Mouse (Mus musculus) midbrain, embryonic 14.5 days (tissue): Measurements from ENCODE around the gene Tbc1d7. TPM values are rescaled to one million over a fixed set of nuclear protein-coding genes. Genes with fewer than 3 reads are reported as not detected.

ENCODE experiments used
- ATAC-seq: fragments of 200-750 bp; cut with Nextera tagmentation; 2 replicates; pipeline ENCODE4 v1.8.0; 2017; ENCODE audit warnings: moderate number of reproducible peaks, moderate library complexity; ENCODE audit not compliant: low FRiP score, low TSS enrichment
- DNase-seq: peaks from one replicate; pipeline ENCODE4 v3.0.0-alpha.2; 2015
- H3K27ac ChIP-seq: fragments of 300-500 bp; sonication (generic); replicated peaks from 2 replicates; pipeline ENCODE4 v1.5.1; 2014; ENCODE audit warnings: mild to moderate bottlenecking, low read depth, low read length, moderate library complexity
- H3K27me3 ChIP-seq: fragments of 300-500 bp; sonication (generic); 2 replicates; pipeline ENCODE4 v1.6.1; 2014; ENCODE audit warnings: low read length, control low read depth, mixed read lengths; ENCODE audit not compliant: control insufficient read depth, insufficient read depth
- H3K36me3 ChIP-seq: fragments of 300-500 bp; sonication (generic); 2 replicates; pipeline ENCODE4 v1.6.1; 2014; ENCODE audit warnings: low read length, control low read depth; ENCODE audit not compliant: control insufficient read depth, insufficient read depth
- H3K4me1 ChIP-seq: fragments of 300-500 bp; sonication (generic); 2 replicates; pipeline ENCODE4 v1.6.1; 2014; ENCODE audit warnings: mild to moderate bottlenecking, antibody characterized with exemption, low read length, control low read depth; ENCODE audit not compliant: control insufficient read depth, insufficient read depth
- H3K4me2 ChIP-seq: fragments of 300-500 bp; sonication (generic); 2 replicates; pipeline ENCODE4 v1.6.1; 2014; ENCODE audit warnings: mild to moderate bottlenecking, low read length, moderate library complexity
- H3K4me3 ChIP-seq: fragments of 300-500 bp; sonication (generic); replicated peaks from 2 replicates; pipeline ENCODE4 v1.5.1; 2014; ENCODE audit warnings: low read depth, low read length
- H3K9ac ChIP-seq: fragments of 300-500 bp; sonication (generic); replicated peaks from 2 replicates; pipeline ENCODE4 v1.6.1; 2014; ENCODE audit warnings: mild to moderate bottlenecking, low read length, moderate library complexity
- H3K9me3 ChIP-seq: fragments of 300-500 bp; sonication (generic); 2 replicates; pipeline ENCODE4 v1.6.1; 2016; ENCODE audit warnings: low read length, control low read depth, mixed read lengths; ENCODE audit not compliant: control insufficient read depth
- WGBS: fragments of 180-500 bp; shearing (Covaris S2); extraction: QIAGEN DNeasy Blood & Tissue Kit; methylation state at CpG from one replicate; pipeline ENCODE4 v1.1.7; 2014; 5-methylcytosine and 5-hydroxymethylcytosine counted together
- polyA plus RNA-seq: library from polyadenylated mRNA; unstranded; fragments of >200 nt; fragmentation: Nextera tagmentation; extraction: Ambion mirVana; gene quantifications from 2 replicates; pipeline ENCODE4 v1.2.1, GENCODE M21; 2014

Tbc1d7 gene
- polyA plus RNA-seq, 1 experiment from 2014 or later: 101 TPM

- Histone ChIP-seq H3K9me3 (no peaks in the 10 kb centered on the region), H3K36me3 (no peaks in the 10 kb centered on the region), H3K4me3 (no peak overlapping the region), H3K9ac (no peak overlapping the region), H3K4me1 (no peaks in the 10 kb centered on the region), H3K27ac (no peak overlapping the region), H3K4me2 (no peak overlapping the region), H3K27me3 (no peaks in the 10 kb centered on the region)
- 61% methylated on average over 16 of the region's 16 CpGs for WGBS
- DNase-seq (no peak), ATAC-seq (no peak)
Measured at GRCm38 (mm10) chr13:43122306-43123070, 48.8 kb downstream of the Tbc1d7 start.

GRCm38 (mm10) chr13:43113141-43113540, 58.2 kb downstream of the Tbc1d7 start:
- Histone ChIP-seq H3K36me3 (no peaks in the 10 kb centered on the region), H3K4me1 (no peaks in the 10 kb centered on the region), H3K4me2 (no peak overlapping the region), H3K4me3 (no peak overlapping the region), H3K27ac (no peak overlapping the region), H3K9ac (no peak overlapping the region), H3K27me3 (no peaks in the 10 kb centered on the region), H3K9me3 (no peaks in the 10 kb centered on the region)
- no peak for DNase-seq
- no peak for ATAC-seq
- 94% methylated on average over 3 of the region's 3 CpGs for WGBS

GRCm38 (mm10) chr13:43112707-43113106, 58.6 kb downstream of the Tbc1d7 start:
- no peaks in the 10 kb centered on the region for H3K9me3 ChIP-seq
- ATAC-seq (no peak), DNase-seq (no peak)
- H3K4me3 ChIP-seq: no peak overlapping the region
- H3K4me1 ChIP-seq: no peaks in the 10 kb centered on the region
- no peak overlapping the region for H3K27ac ChIP-seq
- H3K27me3 ChIP-seq: no peaks in the 10 kb centered on the region
- H3K4me2 ChIP-seq: no peak overlapping the region
- no peaks in the 10 kb centered on the region for H3K36me3 ChIP-seq
- WGBS: 85% methylated on average over 3 of the region's 3 CpGs
- no peak overlapping the region for H3K9ac ChIP-seq

DNA sequence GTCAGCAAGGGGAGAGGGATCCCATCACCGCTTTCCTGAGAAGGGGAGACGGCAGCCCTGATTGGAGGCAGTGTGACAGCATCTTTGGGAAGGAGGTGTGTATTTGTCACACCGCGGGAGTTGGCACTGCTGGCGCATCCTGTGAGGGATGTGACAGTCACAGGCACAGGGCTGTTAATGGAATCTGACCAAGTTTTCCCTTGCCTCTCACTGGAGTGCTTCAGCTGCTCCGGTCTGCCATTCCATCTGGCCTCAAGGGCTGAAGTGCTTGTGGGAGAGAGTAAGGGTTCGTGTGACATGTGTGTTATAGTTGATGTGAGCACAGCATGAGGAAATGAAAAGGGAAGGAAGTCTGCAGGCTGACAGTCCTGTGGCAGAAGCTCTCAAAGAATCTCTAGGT, 59.0 kb downstream of the Tbc1d7 start:
- Histone ChIP-seq H3K27ac (no peak overlapping the region), H3K27me3 (no peaks in the 10 kb centered on the region), H3K4me1 (no peaks in the 10 kb centered on the region), H3K4me3 (no peak overlapping the region), H3K36me3 (no peaks in the 10 kb centered on the region), H3K9me3 (no peaks in the 10 kb centered on the region), H3K9ac (no peak overlapping the region), H3K4me2 (no peak overlapping the region)
- no peak for DNase-seq
- WGBS: 81% methylated on average over 7 of the region's 7 CpGs
- no peak for ATAC-seq

GRCm38 (mm10) chr13:43104496-43104895, 66.8 kb downstream of the Tbc1d7 start:
- H3K4me1 ChIP-seq: no peaks in the 10 kb centered on the region
- DNase-seq (no peak), ATAC-seq (no peak)
- H3K4me2 ChIP-seq: no peak overlapping the region
- no peak overlapping the region for H3K27ac ChIP-seq
- H3K9ac ChIP-seq: no peak overlapping the region
- H3K27me3 ChIP-seq: no peaks in the 10 kb centered on the region
- 97% methylated on average over 9 of the region's 9 CpGs for WGBS
- H3K9me3 ChIP-seq: peaks cover 4% of the 10 kb centered on the region; the same call in 1 of the 2 replicates
- peaks cover 4% of the 10 kb centered on the region; the same call in 1 of the 2 replicates for H3K36me3 ChIP-seq
- no peak overlapping the region for H3K4me3 ChIP-seq

DNA sequence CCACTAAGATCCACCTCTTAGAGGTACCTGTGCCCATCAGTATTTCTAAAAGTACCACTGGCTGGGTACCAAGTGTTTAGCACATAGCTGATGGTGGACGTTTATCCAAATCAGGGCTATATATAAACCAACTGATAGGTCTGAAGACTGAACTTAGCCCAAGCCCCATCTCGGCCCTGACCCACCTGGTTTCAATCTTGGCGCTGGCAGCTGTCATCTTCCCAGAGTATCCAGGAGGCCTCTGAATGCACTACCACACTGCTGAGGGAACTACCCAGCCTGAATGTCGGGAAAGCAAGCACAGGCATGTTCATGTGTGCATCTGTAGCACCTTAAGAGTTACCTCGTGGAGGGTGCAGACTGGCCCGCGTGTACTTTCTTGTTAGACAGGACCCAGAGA, 68.4 kb downstream of the Tbc1d7 start:
- 80% methylated on average over 7 of the region's 7 CpGs for WGBS
- DNase-seq (no peak), ATAC-seq (no peak)
- H3K9ac ChIP-seq: no peak overlapping the region
- no peak overlapping the region for H3K4me3 ChIP-seq
- peaks cover 4% of the 10 kb centered on the region; the same call in 1 of the 2 replicates for H3K9me3 ChIP-seq
- no peaks in the 10 kb centered on the region for H3K4me1 ChIP-seq
- no peak overlapping the region for H3K27ac ChIP-seq
- H3K4me2 ChIP-seq: no peak overlapping the region
- H3K27me3 ChIP-seq: no peaks in the 10 kb centered on the region
- peaks cover 5% of the 10 kb centered on the region; the same call in 1 of the 2 replicates for H3K36me3 ChIP-seq

Other genes with a start within 250 kb of the Tbc1d7 start
- gene Gfod1, start 132.7 kb upstream of the Tbc1d7 start, polyA plus RNA-seq: 3.7 and 4.7 TPM in 2 replicates
- 31.8 TPM in 2 replicates for gene Sirt5, start 194.0 kb upstream of the Tbc1d7 start, polyA plus RNA-seq
- 170 and 181 TPM in 2 replicates for gene Nol7, start 226.9 kb upstream of the Tbc1d7 start, polyA plus RNA-seq